Mouse (Mus musculus): Measurements from ENCODE around the gene Myt1l. TPM values are rescaled to one million over a fixed set of nuclear protein-coding genes. Genes with fewer than 3 reads are reported as not detected.

The Myt1l gene
- total RNA-seq, 2 experiments from 2014 or later = 198 to 204 TPM

GRCm38 (mm10) chr12:29703541-29703940 lies 175.4 kb downstream of the Myt1l start:
- no peak for DNase-seq (ENCODE audit: low spot score in 2 of 2)

DNA sequence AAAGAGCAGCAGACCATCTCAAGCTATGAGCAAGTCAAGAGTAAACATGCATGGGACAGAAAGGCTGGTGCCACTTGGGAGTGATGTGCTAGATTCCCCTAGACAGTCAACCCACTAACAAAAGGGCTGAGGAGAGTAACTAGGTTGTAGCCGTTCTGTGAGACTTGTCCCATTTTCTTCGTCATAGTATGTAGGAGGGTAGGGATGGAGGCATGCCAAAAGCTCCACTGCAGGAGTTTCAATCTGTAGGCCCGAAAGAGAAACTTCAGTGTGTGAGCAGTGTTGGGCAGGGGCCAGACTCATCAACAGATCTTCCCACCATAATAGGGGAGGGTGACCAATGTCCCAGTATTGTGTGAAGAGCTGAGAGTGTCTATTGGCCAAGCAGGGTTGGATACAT lies 178.9 kb downstream of the Myt1l start:
- DNase-seq (ENCODE audit: low spot score in 2 of 2) = peak in 1 of 2 experiments; percentile 46

DNA sequence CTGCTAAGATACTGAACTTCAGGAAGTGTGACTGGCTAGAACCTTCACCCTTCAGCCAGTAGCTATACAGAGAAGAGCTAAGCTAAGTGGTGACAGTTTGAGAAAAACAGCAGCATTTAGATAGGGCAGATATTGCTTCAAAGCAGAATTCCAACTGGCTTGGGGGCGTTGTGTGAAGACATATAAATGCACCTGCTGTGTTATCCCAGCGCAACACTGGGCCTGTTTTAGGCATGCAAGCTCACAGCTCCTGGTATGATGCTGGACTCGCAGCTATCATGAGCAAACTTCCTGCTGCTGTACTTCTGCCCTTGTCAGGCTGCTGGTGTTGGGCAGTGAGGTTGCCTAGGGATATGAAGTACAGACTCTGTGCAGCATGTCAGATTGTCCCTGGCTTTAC lies 180.0 kb downstream of the Myt1l start:
- DNase-seq (ENCODE audit: low spot score in 2 of 2) = peak in 1 of 2 experiments; percentile 70

DNA sequence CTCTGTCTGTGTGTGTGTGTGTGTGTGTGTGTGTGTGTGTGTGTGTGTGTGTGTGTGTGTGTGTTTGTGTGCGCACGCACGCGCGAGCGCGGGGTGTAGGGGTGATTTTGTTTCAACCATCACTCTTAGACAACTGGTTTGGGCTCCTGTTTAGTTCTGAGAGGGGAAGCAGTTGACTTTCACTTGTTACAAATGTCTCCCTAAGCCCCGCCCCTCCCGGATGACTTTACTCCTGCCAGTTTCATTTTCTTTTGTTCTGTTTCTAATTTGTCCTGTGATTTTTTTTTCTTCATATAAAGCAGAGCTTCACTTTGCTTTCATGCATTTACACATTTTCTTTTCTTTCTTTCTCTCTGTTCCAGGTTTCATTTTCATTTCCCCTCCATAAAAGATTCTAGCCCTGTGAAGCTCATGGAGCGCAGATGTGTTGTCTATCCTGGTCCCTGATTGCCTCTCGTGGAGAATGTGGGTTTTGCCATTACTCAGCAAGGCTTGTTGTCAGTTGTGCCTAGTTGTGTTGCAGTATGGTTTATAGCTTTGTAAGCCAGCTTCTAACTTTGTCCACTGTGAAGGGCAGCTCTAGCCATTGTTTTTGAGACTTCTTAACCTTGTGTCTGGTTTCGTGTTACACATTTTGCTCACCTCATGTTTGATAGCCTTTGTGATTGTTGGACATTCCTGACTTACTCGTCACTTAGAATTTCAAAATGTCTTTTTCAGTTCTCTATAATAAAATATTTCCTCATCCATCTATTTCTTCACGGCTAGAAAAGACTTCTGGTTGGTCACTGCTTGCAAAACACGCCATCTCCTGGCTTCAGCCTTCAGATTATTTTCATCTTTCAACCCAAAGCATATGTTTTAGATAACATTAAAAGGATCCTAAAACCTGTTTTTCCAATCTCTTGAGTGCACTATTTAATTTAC lies 184.9 kb downstream of the Myt1l start:
- DNase-seq (ENCODE audit: low spot score in 2 of 2) = no peak

GRCm38 (mm10) chr12:29723722-29724338 lies 195.6 kb downstream of the Myt1l start:
- peak; percentile 76 to 89 for DNase-seq (ENCODE audit: low spot score in 2 of 2)

GRCm38 (mm10) chr12:29728294-29728693 lies 200.1 kb downstream of the Myt1l start:
- DNase-seq (ENCODE audit: low spot score in 2 of 2) = no peak

DNA sequence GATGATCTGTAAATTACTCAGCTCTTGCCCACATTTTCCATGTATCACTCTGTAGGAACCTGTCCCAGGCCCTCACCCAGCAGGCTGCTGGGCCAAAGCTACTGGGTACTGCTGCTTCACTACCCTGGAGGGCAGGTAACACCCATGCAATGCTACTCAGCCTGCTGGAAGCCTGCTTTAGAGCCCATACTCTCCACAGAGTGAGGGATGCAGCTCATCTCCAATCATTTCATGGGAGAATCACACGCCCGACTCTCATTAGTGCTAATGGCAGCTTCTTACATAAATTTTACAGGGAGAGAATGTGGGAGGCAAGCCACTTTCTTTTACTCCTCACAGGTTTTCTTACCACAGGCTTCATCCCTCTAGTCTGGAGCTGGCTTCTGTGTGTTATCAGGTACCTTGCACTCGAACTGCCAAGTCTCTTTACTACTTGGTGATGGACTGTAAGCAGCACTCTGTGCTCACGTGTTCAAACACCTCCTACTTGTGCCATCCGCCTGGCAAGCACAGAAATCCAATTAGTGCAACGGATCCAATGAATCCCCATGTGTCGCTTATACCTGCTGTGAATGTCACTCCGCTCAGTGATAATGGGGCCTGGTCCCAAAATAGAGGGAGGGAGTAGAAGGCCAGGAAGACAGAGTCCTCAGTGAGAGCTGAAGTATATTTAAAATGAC lies 212.3 kb downstream of the Myt1l start:
- DNase-seq (ENCODE audit: low spot score in 2 of 2) = peak; percentile 37 to 71

- no peak for DNase-seq (ENCODE audit: low spot score in 2 of 2)
These were observed 213.0 kb downstream of the Myt1l start for GRCm38 (mm10) chr12:29741181-29741580.

DNA sequence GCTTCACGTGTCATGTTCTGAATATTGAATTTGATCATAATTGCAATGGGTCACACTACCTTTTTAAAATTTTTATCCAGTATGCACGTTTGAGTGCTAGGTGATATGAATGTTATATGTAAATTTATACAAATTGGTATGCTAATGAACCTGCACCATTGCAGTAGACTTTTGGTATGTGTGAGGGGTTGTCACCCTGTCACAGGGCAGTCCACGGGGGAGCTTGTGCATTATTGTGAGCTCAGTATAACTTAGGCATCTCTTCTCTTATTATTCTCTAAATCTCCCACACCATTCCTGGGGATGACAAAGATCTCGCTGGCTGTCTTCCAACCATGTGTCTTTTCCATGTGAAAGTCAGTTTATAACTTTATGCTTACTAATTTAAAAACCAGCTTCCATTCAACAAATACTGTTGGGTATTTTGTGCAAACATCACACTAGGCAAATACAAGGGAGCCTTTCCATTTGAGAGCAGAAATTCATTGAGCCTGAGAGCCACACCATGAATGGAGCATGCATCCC lies 222.5 kb downstream of the Myt1l start:
- peak in 1 of 2 experiments; percentile 39 for DNase-seq (ENCODE audit: low spot score in 2 of 2)

DNA sequence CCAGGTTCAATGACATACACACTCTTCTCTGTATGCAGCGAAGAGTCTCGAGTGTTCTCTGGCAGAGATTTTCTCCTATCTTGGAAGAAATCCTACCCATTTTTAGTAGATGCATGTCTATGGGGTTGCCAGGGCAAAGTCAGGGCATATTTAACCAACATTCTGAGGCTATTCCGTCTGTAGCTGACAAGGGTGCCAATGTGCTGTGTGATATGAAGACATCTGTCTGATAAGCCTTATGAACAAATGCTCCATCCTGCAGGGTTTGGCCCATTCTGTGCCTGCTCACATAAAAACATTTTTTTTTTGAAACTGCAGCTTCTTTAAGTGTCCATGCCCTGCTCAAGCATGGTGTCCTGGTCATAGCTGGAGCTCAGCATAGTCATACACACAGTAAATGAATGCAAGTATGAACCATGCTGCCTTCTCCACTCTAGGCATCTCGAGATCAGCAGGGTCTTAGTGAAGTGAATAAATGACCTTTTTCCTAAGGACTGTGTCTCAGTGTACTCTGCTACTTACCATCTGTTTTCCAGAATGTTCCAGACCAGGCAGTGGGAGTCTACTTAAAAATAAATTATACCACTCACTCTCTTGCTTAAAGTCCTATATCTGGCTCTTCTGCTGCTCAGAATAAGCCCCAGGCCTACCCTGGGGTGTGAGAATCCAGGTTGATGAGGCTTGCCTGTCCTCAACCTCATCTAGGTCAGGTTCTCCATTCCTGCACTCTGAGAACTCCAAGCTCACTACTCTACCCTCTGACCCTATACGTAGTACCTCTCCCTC lies 227.1 kb downstream of the Myt1l start:
- DNase-seq (ENCODE audit: low spot score in 2 of 2) = peak in 1 of 2 experiments; percentile 32

- no peak for DNase-seq (ENCODE audit: low spot score in 2 of 2)
These were observed 227.7 kb downstream of the Myt1l start for GRCm38 (mm10) chr12:29755872-29756265.

DNA sequence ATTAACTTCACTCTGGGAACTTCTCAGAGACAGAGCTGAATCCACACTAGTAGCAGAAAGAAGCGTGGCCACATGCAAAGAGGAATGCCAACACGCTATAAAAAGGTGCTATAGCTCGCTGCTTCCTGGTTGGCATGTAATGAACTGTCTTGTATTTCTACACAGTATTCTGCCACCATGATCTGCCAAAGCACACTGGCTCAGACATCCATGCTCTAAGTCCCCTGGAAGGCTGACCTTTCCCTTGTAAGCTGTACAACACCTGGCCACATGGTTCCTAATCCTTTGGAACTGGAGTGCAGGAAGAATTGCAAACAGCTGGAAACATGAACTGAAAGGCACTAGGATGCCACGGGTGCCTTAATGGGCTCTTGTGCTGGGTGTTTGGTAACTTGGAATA lies 232.4 kb downstream of the Myt1l start:
- no peak for DNase-seq (ENCODE audit: low spot score in 2 of 2)

- peak in 1 of 2 experiments; percentile 75 for DNase-seq (ENCODE audit: low spot score in 2 of 2)
These were observed 238.0 kb downstream of the Myt1l start for GRCm38 (mm10) chr12:29766158-29766557.

DNA sequence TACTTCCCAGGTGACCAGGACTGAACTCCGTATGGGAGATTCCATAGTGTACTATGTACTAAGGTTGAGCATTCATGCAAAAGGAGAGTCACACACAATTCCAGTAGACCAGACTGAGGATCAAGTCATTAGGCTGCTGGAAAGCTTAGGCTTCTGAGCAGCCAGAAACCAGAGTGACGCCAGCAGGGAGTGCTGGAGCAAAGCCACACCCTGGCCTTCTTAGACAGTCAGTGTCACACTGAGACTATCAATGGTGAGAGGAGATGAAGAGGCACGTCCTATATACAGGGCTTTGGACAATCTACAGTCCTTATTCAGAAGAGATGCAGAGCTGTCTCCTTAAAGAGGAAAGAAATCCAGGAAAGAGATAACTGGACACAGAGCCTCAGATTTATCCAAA lies 243.6 kb downstream of the Myt1l start:
- no peak for DNase-seq (ENCODE audit: low spot score in 2 of 2)

DNA sequence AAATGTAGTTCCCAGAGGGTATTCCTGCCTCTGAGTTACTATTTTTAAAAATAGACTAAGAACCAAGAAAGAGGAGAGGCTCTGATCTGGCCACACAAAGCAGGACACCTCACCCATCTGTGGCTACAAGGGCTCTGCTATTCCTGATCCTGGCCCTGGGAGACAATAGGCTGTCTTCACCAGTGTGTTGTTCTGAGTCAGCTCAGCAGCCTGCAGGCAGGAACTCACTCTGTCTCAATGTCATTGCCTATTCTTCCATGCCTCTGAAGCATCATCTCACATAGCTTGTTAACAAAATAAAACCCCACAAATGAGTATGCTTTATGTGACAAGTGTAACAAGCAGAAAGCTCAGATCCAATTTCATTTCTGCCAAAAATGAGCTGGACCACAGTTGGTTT lies 244.2 kb downstream of the Myt1l start:
- peak in 1 of 2 experiments; percentile 39 for DNase-seq (ENCODE audit: low spot score in 2 of 2)

DNA sequence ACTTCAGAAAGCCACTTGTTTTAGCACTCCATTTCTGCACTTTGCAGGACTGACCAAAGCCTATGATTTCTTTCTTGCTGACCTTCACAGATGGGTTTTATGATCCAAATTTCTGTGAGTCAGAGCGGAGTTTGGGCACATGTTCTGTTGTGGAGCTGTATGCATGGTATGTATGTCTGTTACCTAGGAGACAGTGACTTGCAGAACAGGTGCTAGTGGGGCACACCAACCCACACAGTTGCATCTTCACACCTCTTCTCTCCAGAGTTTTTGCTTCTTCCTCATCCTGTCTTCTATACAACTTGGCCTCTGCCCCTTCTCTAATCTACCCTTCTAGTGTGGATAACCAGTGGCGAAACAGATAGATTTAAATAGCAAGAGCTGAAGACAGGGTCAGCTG lies 250.7 kb downstream of the Myt1l start:
- no peak for DNase-seq (ENCODE audit: low spot score in 2 of 2)

- peak; percentile 76 to 86 for DNase-seq (ENCODE audit: low spot score in 2 of 2)
These were observed 261.3 kb downstream of the Myt1l start for GRCm38 (mm10) chr12:29789319-29790050.

GRCm38 (mm10) chr12:29790051-29790386 lies 261.8 kb downstream of the Myt1l start:
- DNase-seq (ENCODE audit: low spot score in 2 of 2) = no peak

GRCm38 (mm10) chr12:29792998-29793397 lies 264.8 kb downstream of the Myt1l start:
- DNase-seq (ENCODE audit: low spot score in 2 of 2) = no peak

DNA sequence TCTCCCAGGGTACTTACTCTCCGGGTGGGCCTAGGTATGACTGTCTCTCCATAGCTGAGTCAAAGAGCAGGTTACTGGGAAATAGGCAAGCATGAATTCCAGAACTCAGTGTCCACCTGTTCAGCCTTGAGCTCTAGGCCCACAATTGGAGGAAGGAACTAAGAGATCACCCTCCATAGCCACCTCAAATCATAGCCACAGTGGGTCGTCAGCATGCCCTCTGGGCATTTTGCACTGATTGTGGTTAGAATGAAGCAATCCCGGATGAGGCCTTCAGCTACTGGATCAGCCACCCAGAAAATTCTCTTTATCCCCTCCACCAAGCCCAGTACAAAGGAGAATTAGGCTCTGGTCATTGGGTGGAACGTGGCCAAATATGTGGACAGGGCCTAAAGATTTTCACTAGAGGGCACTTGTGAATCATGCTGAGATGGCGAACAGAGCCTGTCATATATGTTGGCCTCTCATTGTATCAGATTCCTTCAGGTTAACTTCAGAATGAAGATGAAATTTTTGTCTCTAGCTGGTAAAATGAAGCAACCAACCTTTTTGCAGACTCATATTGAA lies 267.0 kb downstream of the Myt1l start:
- DNase-seq (ENCODE audit: low spot score in 2 of 2) = no peak

Measured in layer of hippocampus, adult 18-20 months (tissue).